Mouse (Mus musculus) inflammation-experienced regulatory T-cells, adult 6 months (primary cell): ENCODE measurements around the gene Rnf130. TPM values are rescaled to one million over a fixed set of nuclear protein-coding genes. Genes with fewer than 3 reads are reported as not detected.

ENCODE experiments used
- ATAC-seq: one replicate; pipeline ENCODE4 v1.8.0; 2017
- polyA plus RNA-seq, 3 experiments: library from polyadenylated mRNA; unstranded; fragments of 100-300 nt; shearing (Covaris generic); gene quantifications; one replicate each; pipeline ENCODE4 v1.2.1; 2017

The Rnf130 gene
- polyA plus RNA-seq, 3 experiments from 2014 or later: 1.1 to 4.2 (median 3.5) TPM

GRCm38 (mm10) chr11:50145529-50145928, 120.4 kb downstream of the Rnf130 start:
- no peak for ATAC-seq

- no peak for ATAC-seq
These were observed 121.0 kb downstream of the Rnf130 start for GRCm38 (mm10) chr11:50146121-50146520.

- no peak for ATAC-seq
These were observed 122.3 kb downstream of the Rnf130 start for GRCm38 (mm10) chr11:50147267-50147957.

GRCm38 (mm10) chr11:50147958-50148476, 122.9 kb downstream of the Rnf130 start:
- ATAC-seq: no peak

GRCm38 (mm10) chr11:50149200-50149599, 124.1 kb downstream of the Rnf130 start:
- no peak for ATAC-seq

DNA sequence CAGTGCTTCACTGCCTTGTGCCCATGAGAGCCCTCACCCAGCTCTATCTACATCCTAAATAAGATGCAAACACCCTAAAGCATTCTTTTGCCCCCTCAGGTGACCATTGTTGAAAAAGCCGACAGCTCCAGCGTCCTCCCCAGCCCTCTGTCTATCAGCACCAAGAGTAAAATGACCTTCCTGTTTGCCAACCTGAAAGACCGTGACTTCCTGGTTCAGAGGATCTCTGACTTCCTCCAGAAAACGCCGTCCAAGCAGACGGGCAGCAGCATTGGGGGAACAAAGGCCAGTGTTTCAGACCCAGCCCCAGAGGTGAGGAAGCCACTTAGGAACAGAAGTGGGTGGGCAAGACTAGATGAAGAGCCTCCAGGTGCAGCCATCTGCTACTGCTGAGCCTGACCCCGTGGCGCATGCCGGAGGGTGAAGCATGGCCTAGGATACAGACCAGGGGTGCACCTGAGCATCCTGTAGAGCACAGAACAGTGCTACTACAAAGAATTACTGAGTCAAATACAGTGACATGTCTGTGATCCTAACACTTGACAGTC, 124.5 kb downstream of the Rnf130 start:
- no peak for ATAC-seq

- no peak for ATAC-seq
These were observed 126.2 kb downstream of the Rnf130 start for GRCm38 (mm10) chr11:50151374-50151773.

GRCm38 (mm10) chr11:50154166-50154565, 129.0 kb downstream of the Rnf130 start:
- no peak for ATAC-seq

Other genes with a start within 250 kb of the Rnf130 start
- 1 to 10 TPM in 2 of 3 experiments, under 1 TPM in 1; 0.28 to 3.0 (median 1.3) TPM for gene Gfpt2, start 231.2 kb upstream of the Rnf130 start, polyA plus RNA-seq
- 10 to 100 TPM; 15.9 to 20.5 (median 17.6) TPM for gene Mapk9, start 178.6 kb upstream of the Rnf130 start, polyA plus RNA-seq
- gene Rasgef1c, start 123.5 kb upstream of the Rnf130 start, polyA plus RNA-seq: under 1 TPM; 0.28 to 0.52 (median 0.45) TPM
- 10 to 100 TPM; 18.4 to 23.5 (median 20.9) TPM for gene Tbc1d9b, start 106.0 kb downstream of the Rnf130 start, polyA plus RNA-seq
- gene Mrnip, start 149.1 kb downstream of the Rnf130 start, polyA plus RNA-seq: 10 to 100 TPM; 11.1 to 14.0 (median 12.5) TPM
- 10 to 100 TPM; 44.8 to 78.4 (median 66.5) TPM for gene Sqstm1, start 185.5 kb downstream of the Rnf130 start, polyA plus RNA-seq
- gene Mgat4b, start 185.5 kb downstream of the Rnf130 start, polyA plus RNA-seq: 1 to 10 TPM; 1.0 to 2.7 (median 1.3) TPM
- not detected for gene Ltc4s, start 213.3 kb downstream of the Rnf130 start, polyA plus RNA-seq